11 mouse cellular contexts compared by ENCODE assay signal in genomic region chr16:90389103-90389750, GRCm38 (mm10). TPM values are rescaled to one million over a fixed set of nuclear protein-coding genes. Genes with fewer than 3 reads are reported as not detected.
DNase-seq lines count a peak whose midpoint lies in the region; ATAC-seq and TF ChIP-seq lines count a peak whose summit lies in the region.
"Had no signal": no experiment of that assay in that cellular context is flagged by ENCODE, and none has a peak within 500 bp of the region (broad histone marks: within the 10 kb centered on the region; RNA-seq: fewer than 3 reads in every experiment).

No protein-coding gene starts in this region.

- no peak for ATAC-seq in lung, embryonic 15.5 days (ENCODE audit: borderline replicate concordance, extremely low read depth, low FRiP score, low TSS enrichment)
- no peak for ATAC-seq in hindbrain, embryonic 14.5 days (ENCODE audit: low FRiP score)
- ATAC-seq in midbrain, postnatal 0 days (ENCODE audit: low FRiP score) = no peak
- no peak for ATAC-seq in liver, embryonic 12.5 days
- no peak for ATAC-seq in erythroid progenitor cell, adult 5-6 weeks (replicated peaks; ENCODE audit: low FRiP score, poor library complexity, severe bottlenecking)

- no peaks in the 10 kb centered on the region for H3K9me3 ChIP-seq in lung, embryonic 15.5 days
- no peaks in the 10 kb centered on the region for H3K9me3 ChIP-seq in hindbrain, embryonic 14.5 days (ENCODE audit: control insufficient read depth, low read length)
- no peaks in the 10 kb centered on the region for H3K9me3 ChIP-seq in midbrain, postnatal 0 days (ENCODE audit: low read length)
- H3K9me3 ChIP-seq in liver, embryonic 12.5 days (replicated peaks) = 0 out of 2 replicates have a peak, but pooled peaks cover 3% of the 10 kb centered on the region

- TF ChIP-seq CTCF in midbrain, postnatal 0 days (IDR thresholded peaks at IDR 0.05) = no peak

- H3K4me1 ChIP-seq in lung, embryonic 15.5 days = peaks cover 59% of the 10 kb centered on the region
- peaks cover 35% of the 10 kb centered on the region for H3K4me1 ChIP-seq in hindbrain, embryonic 14.5 days (replicated peaks; ENCODE audit: control insufficient read depth, insufficient read depth, low read length)
- peaks cover 13% of the 10 kb centered on the region; the same call in 1 of the 2 replicates for H3K4me1 ChIP-seq in midbrain, postnatal 0 days (ENCODE audit: insufficient read depth, low read length)
- peaks cover 7% of the 10 kb centered on the region for H3K4me1 ChIP-seq in liver, embryonic 12.5 days

- 20% methylated on average over 15 of the region's 15 CpGs for WGBS in lung, embryonic 15.5 days
- WGBS in hindbrain, embryonic 14.5 days = 62% methylated on average over 15 of the region's 15 CpGs
- 62% methylated on average over 15 of the region's 15 CpGs for WGBS in midbrain, postnatal 0 days
- WGBS in liver, embryonic 12.5 days (ENCODE audit: insufficient replicate concordance) = 66% methylated on average over 15 of the region's 15 CpGs

- peak overlapping the region; percentile 82 for H3K9ac ChIP-seq in lung, embryonic 15.5 days
- peak overlapping the region; percentile 17; the same call in 1 of the 2 replicates for H3K9ac ChIP-seq in hindbrain, embryonic 14.5 days
- peak overlapping the region; percentile 33; the same call in 1 of the 2 replicates for H3K9ac ChIP-seq in midbrain, postnatal 0 days (replicated peaks; ENCODE audit: low read length, poor library complexity, severe bottlenecking)
- no peak overlapping the region for H3K9ac ChIP-seq in liver, embryonic 12.5 days

- H3K4me2 ChIP-seq in lung, embryonic 15.5 days = peak overlapping the region; percentile 84
- peak overlapping the region; percentile 79 for H3K4me2 ChIP-seq in hindbrain, embryonic 14.5 days (replicated peaks)
- peak overlapping the region; percentile 87 for H3K4me2 ChIP-seq in midbrain, postnatal 0 days (ENCODE audit: low read depth, low read length, poor library complexity, severe bottlenecking)
- H3K4me2 ChIP-seq in liver, embryonic 12.5 days = no peak overlapping the region

- peak; percentile 61 for DNase-seq in heart, adult 11 months
- no peak for DNase-seq in heart, adult 8-10 months (ENCODE audit: low spot score)
- DNase-seq in lung, postnatal 14 days = no peak
- DNase-seq in hindbrain, embryonic 14.5 days (ENCODE audit: low spot score) = no peak
- DNase-seq in midbrain, postnatal 0 days (ENCODE audit: low spot score) = no peak
- DNase-seq: cerebellum, postnatal 25 days; thymus, postnatal 4 days had no signal

- H3K36me3 ChIP-seq in lung, embryonic 15.5 days = peaks cover 13% of the 10 kb centered on the region; the same call in 1 of the 2 replicates
- peaks cover 16% of the 10 kb centered on the region for H3K36me3 ChIP-seq in hindbrain, embryonic 14.5 days (replicated peaks; ENCODE audit: control insufficient read depth, insufficient read depth)
- no peaks in the 10 kb centered on the region for H3K36me3 ChIP-seq in midbrain, postnatal 0 days (ENCODE audit: insufficient read depth, low read length)
- H3K36me3 ChIP-seq in liver, embryonic 12.5 days = peaks cover 16% of the 10 kb centered on the region

- peak overlapping the region; percentile 56 for H3K27ac ChIP-seq in lung, embryonic 15.5 days
- H3K27ac ChIP-seq in hindbrain, embryonic 14.5 days = no peak overlapping the region
- H3K27ac ChIP-seq in midbrain, postnatal 0 days (ENCODE audit: low read depth, low read length) = no peak overlapping the region
- no peak overlapping the region for H3K27ac ChIP-seq in liver, embryonic 12.5 days

- peak overlapping the region; percentile 71 for H3K4me3 ChIP-seq in lung, embryonic 15.5 days
- H3K4me3 ChIP-seq in hindbrain, embryonic 14.5 days (replicated peaks; ENCODE audit: low read length) = peak overlapping the region; percentile 61; the same call in 1 of the 2 replicates
- H3K4me3 ChIP-seq in midbrain, postnatal 0 days (ENCODE audit: low read depth, low read length) = peak overlapping the region; percentile 87; the same call in 1 of the 2 replicates
- H3K4me3 ChIP-seq in liver, embryonic 12.5 days = no peak overlapping the region

- peaks cover 7% of the 10 kb centered on the region; the same call in 1 of the 2 replicates for H3K27me3 ChIP-seq in lung, embryonic 15.5 days
- H3K27me3 ChIP-seq in hindbrain, embryonic 14.5 days (ENCODE audit: control insufficient read depth, insufficient read depth, low read length) = no peaks in the 10 kb centered on the region
- no peaks in the 10 kb centered on the region for H3K27me3 ChIP-seq in midbrain, postnatal 0 days (ENCODE audit: insufficient read depth, low read length)
- H3K27me3 ChIP-seq in liver, embryonic 12.5 days (replicated peaks) = peaks cover 52% of the 10 kb centered on the region

RNA-seq across cellular contexts. Expression of gene Hunk, which starts 3.4 kb away (rescaled TPM):
- under 1 TPM; 0.19 to 0.79 (median 0.45) TPM for total RNA-seq in heart, adult 8-10 months (2022)
- 14.8 and 16.6 TPM in 2 replicates for polyA plus RNA-seq in lung, embryonic 15.5 days (2015; fragmentation: Nextera tagmentation; extraction: Ambion mirVana)
- polyA plus RNA-seq in hindbrain, embryonic 14.5 days (2014; fragmentation: Nextera tagmentation; extraction: Ambion mirVana) = 6.9 and 7.8 TPM in 2 replicates
- 12.8 and 14.4 TPM in 2 replicates for total RNA-seq in midbrain, postnatal 0 days (2014; rRNA removed)
- 3.2 and 3.9 TPM in 2 replicates for polyA plus RNA-seq in midbrain, postnatal 0 days (2015; fragmentation: Nextera tagmentation; extraction: Ambion mirVana)
- 2.6 and 2.8 TPM in 2 replicates for polyA plus RNA-seq in liver, embryonic 12.5 days (2016; fragmentation: Nextera tagmentation; extraction: Ambion mirVana)
- not detected in 2 replicates for total RNA-seq in erythroid progenitor cell, adult 5-6 weeks (2015; ENCODE audit: low replicate concordance)
- total RNA-seq in erythroid progenitor cell, adult 5-6 weeks (2017; ENCODE audit: low replicate concordance) = not detected in 2 replicates
- total RNA-seq: hematopoietic stem cell, adult 5-6 weeks had no signal
